Mouse (Mus musculus) CH12.LX (cell line): Measurements from ENCODE around the gene Ipo8. TPM values are rescaled to one million over a fixed set of nuclear protein-coding genes. Genes with fewer than 3 reads are reported as not detected.

Experiments used
- DNase-seq: peaks from one replicate; pipeline ENCODE4 v3.0.0-alpha.2; 2013; ENCODE audit errors: extremely low read depth
- H3K27ac ChIP-seq: 2 replicates; pipeline ENCODE4 v1.5.1; 2012; ENCODE audit warnings: low read depth, mild to moderate bottlenecking, control low read depth, moderate library complexity; ENCODE audit not compliant: insufficient read depth
- H3K27me3 ChIP-seq: replicated peaks from 2 replicates; pipeline ENCODE3; 2012; ENCODE audit warnings: inconsistent platforms
- H3K36me3 ChIP-seq, 2 experiments: replicated peaks in 1 of 2; 2 replicates each; pipeline versions ENCODE3 to v1.6.1; 2012; ENCODE audit warnings: inconsistent platforms in 1 of 2, low read length in 1 of 2, mild to moderate bottlenecking in 1 of 2, mixed read lengths in 1 of 2, moderate library complexity in 1 of 2; ENCODE audit not compliant: control insufficient read depth in 1 of 2, insufficient read depth in 1 of 2
- H3K4me1 ChIP-seq, 2 experiments: 2 replicates each; pipeline ENCODE4 v1.6.1; 2012; ENCODE audit warnings: inconsistent platforms in 1 of 2, moderate library complexity in 1 of 2; ENCODE audit not compliant: insufficient read depth in 2 of 2, control insufficient read depth in 1 of 2
- H3K4me2 ChIP-seq: 2 replicates; pipeline ENCODE4 v1.6.1; 2012; ENCODE audit warnings: low read depth, mild to moderate bottlenecking, control low read depth; ENCODE audit not compliant: poor library complexity, insufficient read depth, severe bottlenecking
- H3K4me3 ChIP-seq, 3 experiments: fragments of 150-350 bp in 1 of 3; sonication (generic) in 1 of 3; replicated peaks in 1 of 3; 2 replicates each; pipeline versions ENCODE3 to v1.5.1; 2011 to 2012; ENCODE audit warnings: low read depth in 2 of 3, low read length in 2 of 3, mild to moderate bottlenecking in 2 of 3, moderate library complexity in 2 of 3, control low read depth in 1 of 3, improper control_type of control experiment in 1 of 3, inconsistent platforms in 1 of 3, mixed read lengths in 1 of 3; ENCODE audit not compliant: poor library complexity in 1 of 3
- H3K79me2 ChIP-seq: replicated peaks from 2 replicates; pipeline ENCODE4 v1.6.1; 2012; ENCODE audit warnings: mild to moderate bottlenecking, moderate library complexity; ENCODE audit not compliant: control insufficient read depth, poor library complexity, insufficient read depth, severe bottlenecking; ENCODE audit errors: extremely low read depth
- H3K9ac ChIP-seq: 2 replicates; pipeline ENCODE4 v1.6.1; 2012; ENCODE audit warnings: low read depth, mild to moderate bottlenecking, control low read depth, moderate library complexity; ENCODE audit not compliant: insufficient read depth
- H3K9me3 ChIP-seq: replicated peaks from 2 replicates; pipeline ENCODE3; 2012; ENCODE audit warnings: low read length, inconsistent platforms, mixed read lengths
- BHLHE40 ChIP-seq: IDR thresholded peaks from 2 replicates; pipeline ENCODE4 v1.6.1; 2011; ENCODE audit warnings: mild to moderate bottlenecking, low read depth, low read length, improper control_type of control experiment
- CHD1 ChIP-seq: IDR thresholded peaks from 2 replicates; pipeline ENCODE4 v1.6.1; 2012; ENCODE audit warnings: low read depth, low read length, improper control_type of control experiment, inconsistent platforms
- E2F4 ChIP-seq: IDR thresholded peaks from 2 replicates; pipeline ENCODE4 v1.6.1; 2011; ENCODE audit warnings: low read depth, low read length, improper control_type of control experiment; ENCODE audit not compliant: insufficient replicate concordance
- ELF1 ChIP-seq: IDR thresholded peaks from 2 replicates; pipeline ENCODE4 v1.6.1; 2014; ENCODE audit warnings: low read depth, mild to moderate bottlenecking, inconsistent platforms, low read length, improper control_type of control experiment
- ETS1 ChIP-seq: conservative IDR thresholded peaks from 2 replicates; pipeline ENCODE4 v1.6.1; 2012; ENCODE audit warnings: low read depth, mild to moderate bottlenecking, inconsistent platforms, low read length, improper control_type of control experiment, moderate library complexity
- HCFC1 ChIP-seq: IDR thresholded peaks from 2 replicates; pipeline ENCODE4 v1.6.1; 2012; ENCODE audit warnings: low read depth, mild to moderate bottlenecking, inconsistent platforms, low read length, improper control_type of control experiment
- IRF4 ChIP-seq: IDR thresholded peaks from 2 replicates; pipeline ENCODE4 v1.6.1; 2014; ENCODE audit warnings: low read depth, mild to moderate bottlenecking, inconsistent platforms, low read length, improper control_type of control experiment
- JUN ChIP-seq: IDR thresholded peaks from 2 replicates; pipeline ENCODE4 v1.6.1; 2011; ENCODE audit warnings: low read depth, mild to moderate bottlenecking, low read length, improper control_type of control experiment, moderate library complexity; ENCODE audit not compliant: insufficient read depth
- JUND ChIP-seq: conservative IDR thresholded peaks from 2 replicates; pipeline ENCODE4 v1.6.1; 2011; ENCODE audit warnings: low read depth, low read length, improper control_type of control experiment
- KAT2A ChIP-seq: IDR thresholded peaks from 2 replicates; pipeline ENCODE4 v1.6.1; 2012; ENCODE audit warnings: low read length, improper control_type of control experiment, inconsistent platforms; ENCODE audit not compliant: insufficient replicate concordance
- MAX ChIP-seq: IDR thresholded peaks from 2 replicates; pipeline ENCODE4 v1.6.1; 2011; ENCODE audit warnings: low read length, improper control_type of control experiment
- MAZ ChIP-seq: IDR thresholded peaks from 2 replicates; pipeline ENCODE4 v1.6.1; 2012; ENCODE audit warnings: low read depth, mild to moderate bottlenecking, inconsistent platforms, low read length, improper control_type of control experiment, moderate library complexity
- MEF2A ChIP-seq: IDR thresholded peaks from 2 replicates; pipeline ENCODE4 v1.6.1; 2014; ENCODE audit warnings: low read depth, mild to moderate bottlenecking, inconsistent platforms, low read length, improper control_type of control experiment, borderline replicate concordance
- MXI1 ChIP-seq: IDR thresholded peaks from 2 replicates; pipeline ENCODE4 v1.6.1; 2011; ENCODE audit warnings: mild to moderate bottlenecking, low read depth, low read length, improper control_type of control experiment
- MYC ChIP-seq: IDR thresholded peaks from 2 replicates; pipeline ENCODE4 v1.6.1; 2011; ENCODE audit warnings: low read depth, mild to moderate bottlenecking, improper control_type of control experiment, low read length
- NELFE ChIP-seq: IDR thresholded peaks from 2 replicates; pipeline ENCODE4 v1.6.1; 2011; ENCODE audit warnings: low read depth, low read length, improper control_type of control experiment
- NRF1 ChIP-seq: IDR thresholded peaks from 2 replicates; pipeline ENCODE4 v1.6.1; 2014; ENCODE audit warnings: low read depth, mild to moderate bottlenecking, inconsistent platforms, low read length, improper control_type of control experiment, moderate library complexity
- POLR2A ChIP-seq: IDR thresholded peaks from 2 replicates; pipeline ENCODE4 v1.6.1; 2011; ENCODE audit warnings: low read depth, mild to moderate bottlenecking, improper control_type of control experiment, low read length
- POLR2AphosphoS2 ChIP-seq: IDR thresholded peaks from 2 replicates; pipeline ENCODE4 v1.6.1; 2011; ENCODE audit warnings: low read depth, low read length, improper control_type of control experiment
- RAD21 ChIP-seq: IDR thresholded peaks from 2 replicates; pipeline ENCODE4 v1.6.1; 2011; ENCODE audit warnings: low read depth, mild to moderate bottlenecking, low read length, improper control_type of control experiment, moderate library complexity
- RCOR1 ChIP-seq: conservative IDR thresholded peaks from 2 replicates; pipeline ENCODE4 v1.6.1; 2012; ENCODE audit warnings: low read depth, mild to moderate bottlenecking, inconsistent platforms, low read length, improper control_type of control experiment
- SIN3A ChIP-seq: IDR thresholded peaks from 2 replicates; pipeline ENCODE4 v1.6.1; 2012; ENCODE audit warnings: low read length, improper control_type of control experiment, inconsistent platforms
- TBP ChIP-seq: conservative IDR thresholded peaks from 2 replicates; pipeline ENCODE4 v1.6.1; 2011; ENCODE audit warnings: low read depth, low read length, improper control_type of control experiment
- TCF12 ChIP-seq: IDR thresholded peaks from 2 replicates; pipeline ENCODE4 v1.6.1; 2014; ENCODE audit warnings: low read depth, mild to moderate bottlenecking, inconsistent platforms, low read length, improper control_type of control experiment
- ZMIZ1 ChIP-seq: IDR thresholded peaks from 2 replicates; pipeline ENCODE4 v1.6.1; 2012; ENCODE audit warnings: low read depth, mild to moderate bottlenecking, inconsistent platforms, low read length, improper control_type of control experiment
- dilution Hi-C: fragments of 300-500 bp; cut with MboI; formaldehyde crosslinking; loops from 2 replicates; pipeline ENCODE4 v1.14.3; 2020; ENCODE audit warnings: low sequenced_read_pairs; ENCODE audit not compliant: extremely low pct_unique_long_range_greater_than_20kb, extremely low pct_ligation_motif_present
- in situ Hi-C: fragments of 300-500 bp; cut with MboI; formaldehyde crosslinking; loops from 3 replicates; pipeline ENCODE4 v1.14.3; 2019; ENCODE audit warnings: low sequenced_read_pairs, low pct_ligation_motif_present, low pct_unique_long_range_greater_than_20kb, mixed read lengths
- polyA plus RNA-seq: library from polyadenylated mRNA; unstranded; fragments of >175 nt; gene quantifications from 2 replicates; pipeline ENCODE4 v1.2.1, GENCODE M21; 2012; ENCODE audit warnings: low read depth; ENCODE audit not compliant: insufficient read length
- total RNA-seq, 2 experiments: library from RNA; depleted of rRNA; stranded (reverse); fragments of 300-350 nt in 1 of 2; fragments of >200 nt in 1 of 2; gene quantifications; 2 replicates each; pipeline ENCODE4 v1.2.3; 2012 to 2014

Gene Ipo8
- total RNA-seq (2012; rRNA removed), result 17.6 and 21.3 TPM in 2 replicates
- 23.6 and 25.5 TPM in 2 replicates for total RNA-seq (2014; rRNA removed)
- 15.0 and 15.6 TPM in 2 replicates for polyA plus RNA-seq

GRCm38 (mm10) chr6:148830748-148831727 lies at the start of gene Ipo8:
Gene Ipo8, minus strand, starts transcription at chr6:148831467.
- Histone ChIP-seq H3K9me3 (no peaks in the 10 kb centered on the region), H3K4me2 (peak within 1 kb of the TSS; percentile 74), H3K79me2 (peaks cover 20% of the 10 kb centered on the region), H3K9ac (peak within 1 kb of the TSS; percentile 86), H3K4me1 (peaks cover 7 to 21% of the 10 kb centered on the region in 2 experiments), H3K27ac (peak within 1 kb of the TSS; percentile 38; the same call in 1 of the 2 replicates), H3K36me3 (peaks cover 0 to 7% of the 10 kb centered on the region in 2 experiments), H3K27me3 (no peaks in the 10 kb centered on the region), H3K4me3 (peak within 1 kb of the TSS; percentile 76 to 90 (median 87))
- DNase-seq, result peak; percentile 95
- TF ChIP-seq ELF1 (peak; percentile 89), MAZ (peak; percentile 81; the same call in 1 of the 2 replicates), KAT2A (peak; percentile 88; the same call in 1 of the 2 replicates), IRF4 (peak; percentile 26; the same call in 1 of the 2 replicates), POLR2A (peak; percentile 95), E2F4 (no peak), RCOR1 (no peak), JUN (no peak), NELFE (peak; percentile 64), ZMIZ1 (no peak), MEF2A (no peak), ETS1 (no peak), RAD21 (no peak), BHLHE40 (peak; percentile 36; the same call in 1 of the 2 replicates), MAX (peak; percentile 61; the same call in 1 of the 2 replicates), TBP (peak; percentile 82), TCF12 (peak; percentile 85), HCFC1 (peak; percentile 88), JUND (no peak), SIN3A (peak; percentile 22), NRF1 (peak; percentile 71), MYC (peak; percentile 57; the same call in 1 of the 2 replicates), MXI1 (peak; percentile 69; the same call in 1 of the 2 replicates), CHD1 (peak; percentile 93; the same call in 1 of the 2 replicates), POLR2AphosphoS2 (0 out of 2 replicates have a peak, but pooled peaks have one; percentile 53)
- dilution Hi-C loops, result no loop called here
- in situ Hi-C loops, result no loop called here
